Mouse (Mus musculus) Muller cell, postnatal 12 days (primary cell): Measurements from ENCODE around the gene Kbtbd7.
"Not testable (repeated sequence)": the region's sequence is repeated elsewhere in the genome, so short reads cannot be mapped to it uniquely, and the experiment has no call there.

ENCODE experiments used
- DNase-seq: peaks from one replicate; pipeline ENCODE4 v3.0.0-alpha.2; 2015; ENCODE audit errors: inconsistent ontology term

Gene Kbtbd7

DNA sequence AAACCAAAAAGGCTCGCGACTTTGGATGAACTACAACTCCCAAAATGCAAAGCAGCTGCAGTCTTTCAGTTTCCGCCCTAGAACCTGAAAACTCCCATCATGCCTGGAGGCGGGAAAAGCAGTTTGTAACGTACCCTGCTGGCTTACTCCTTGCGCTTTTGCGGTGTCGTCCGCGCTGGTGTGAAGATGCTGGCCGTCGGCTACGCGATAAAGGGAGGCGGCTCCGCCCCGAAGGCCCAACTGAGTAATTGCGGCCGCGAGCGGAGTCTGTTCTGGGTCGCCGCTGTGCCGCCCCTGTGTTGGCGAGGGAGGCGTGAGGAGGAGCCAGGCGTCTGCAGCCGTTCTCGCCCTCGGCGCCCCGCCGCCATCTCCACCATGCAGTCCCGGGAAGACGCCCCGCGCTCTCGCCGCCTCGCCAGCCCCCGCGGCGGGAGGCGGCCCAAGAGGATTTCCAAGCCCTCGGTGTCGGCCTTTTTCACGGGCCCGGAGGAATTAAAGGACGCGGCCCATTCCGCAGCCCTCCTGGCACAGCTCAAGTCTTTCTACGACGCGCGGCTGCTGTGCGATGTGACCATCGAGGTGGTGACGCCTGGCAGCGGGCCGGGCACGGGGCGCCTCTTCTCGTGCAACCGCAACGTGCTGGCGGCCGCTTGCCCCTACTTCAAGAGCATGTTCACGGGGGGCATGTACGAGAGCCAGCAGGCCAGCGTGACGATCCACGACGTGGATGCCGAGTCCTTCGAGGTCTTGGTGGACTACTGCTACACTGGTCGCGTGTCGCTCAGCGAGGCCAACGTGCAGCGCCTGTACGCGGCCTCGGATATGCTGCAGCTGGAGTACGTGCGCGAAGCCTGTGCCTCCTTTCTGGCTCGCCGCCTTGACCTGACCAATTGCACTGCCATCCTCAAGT is 25.6 kb downstream of the Kbtbd7 start, which contains the start of gene Kbtbd6:
Kbtbd6 (plus strand) TSS at position 155 of the 910 bp plus-strand sequence.
- DNase-seq, result peak; percentile 82

DNA sequence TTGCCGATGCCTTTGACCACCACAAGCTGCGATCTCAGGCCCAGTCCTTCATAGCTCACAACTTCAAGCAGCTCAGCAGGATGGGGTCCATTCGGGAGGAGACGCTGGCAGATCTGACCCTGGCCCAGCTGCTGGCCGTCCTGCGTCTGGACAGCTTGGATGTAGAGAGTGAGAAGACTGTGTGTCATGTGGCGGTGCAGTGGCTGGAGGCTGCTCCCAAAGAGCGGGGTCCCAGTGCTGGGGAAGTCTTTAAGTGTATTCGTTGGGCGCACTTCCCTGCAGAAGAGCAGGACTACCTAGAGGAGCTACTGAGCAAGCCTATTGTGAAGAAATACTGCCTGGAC is 26.3 kb downstream of the Kbtbd7 start:
- not testable (repeated sequence) for DNase-seq

DNA sequence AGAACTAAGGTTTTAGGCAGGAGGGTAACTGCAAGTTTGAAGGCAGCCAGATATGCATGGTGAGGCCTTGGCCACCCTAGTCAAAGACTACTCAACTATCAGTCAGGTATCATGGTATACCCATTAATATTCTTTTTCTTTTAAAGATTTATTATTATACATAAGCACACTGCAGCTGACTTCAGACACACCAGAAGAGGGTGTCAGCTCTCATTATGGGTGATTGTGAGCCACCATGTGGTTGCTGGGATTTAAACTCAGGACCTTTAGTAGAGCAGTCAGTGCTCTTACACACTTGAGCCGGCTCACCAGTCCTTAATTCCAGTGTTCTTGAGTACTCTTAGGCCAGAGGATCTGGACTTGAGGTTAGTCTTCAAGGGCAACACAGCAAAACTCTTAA is 34.1 kb downstream of the Kbtbd7 start:
- no peak for DNase-seq

DNA sequence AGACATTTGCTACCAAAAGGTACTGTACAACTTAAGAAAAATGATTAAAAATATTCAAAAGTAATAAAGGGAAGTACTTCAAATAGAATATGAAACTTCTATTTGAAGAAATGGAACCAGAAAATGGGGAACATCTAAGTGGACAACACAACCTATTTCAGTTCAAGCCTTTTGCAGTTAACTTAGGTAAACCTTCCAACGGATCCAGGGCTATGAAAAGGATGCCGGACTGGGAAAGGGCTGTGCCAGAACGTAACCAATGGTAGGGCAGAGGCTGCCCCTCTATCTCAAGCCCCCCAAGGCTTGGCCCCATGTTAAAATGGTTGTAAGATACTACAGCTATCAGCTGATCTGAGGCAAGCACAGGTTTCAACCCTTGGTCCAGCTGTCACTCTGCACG is 34.7 kb downstream of the Kbtbd7 start:
- no peak for DNase-seq

DNA sequence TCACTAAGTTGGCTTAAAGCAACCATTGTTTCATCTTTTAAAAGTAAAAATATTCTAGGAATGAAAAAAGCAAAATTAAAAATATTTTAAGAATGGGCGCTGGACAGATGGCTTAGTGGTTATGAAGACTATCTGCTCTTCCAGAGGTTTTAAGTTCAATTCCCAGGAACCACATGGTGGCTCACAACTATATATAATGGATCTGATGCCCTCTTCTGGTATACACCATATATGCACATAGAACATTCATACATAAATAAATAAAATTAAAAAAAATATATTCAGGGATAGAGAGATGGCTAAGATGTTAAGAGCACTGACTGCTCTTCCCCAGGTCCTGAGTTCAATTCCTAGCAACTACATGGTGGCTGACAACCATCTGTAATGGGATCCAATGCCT is 39.3 kb downstream of the Kbtbd7 start:
- no peak for DNase-seq

GRCm38 (mm10) chr14:79467621-79468020 is 41.3 kb downstream of the Kbtbd7 start:
- peak; percentile 30 for DNase-seq

GRCm38 (mm10) chr14:79473384-79473783 is 47.1 kb downstream of the Kbtbd7 start:
- DNase-seq, result no peak
